Mouse (Mus musculus): ENCODE results near the gene Bcl2l1.

GRCm38 (mm10) chr2:152756474-152757393, 74.8 kb downstream of the Bcl2l1 start:
- TF ChIP-seq CTCF (IDR thresholded peaks at IDR 0.05; ENCODE audit: borderline replicate concordance, insufficient read depth, low read length) (no peak), POLR2A (IDR thresholded peaks at IDR 0.05; ENCODE audit: low read depth, low read length) (no peak)

Measured in embryonic fibroblast, embryonic 13.5 days (primary cell).